Mouse (Mus musculus) bone marrow macrophage, adult 2 months (primary cell): ENCODE measurements around the gene Ebf1.

ENCODE experiments used
- CTCF ChIP-seq: IDR thresholded peaks from 2 replicates; pipeline ENCODE4 v1.5.1; 2012; ENCODE audit warnings: low read depth, mild to moderate bottlenecking, low read length, moderate library complexity
- POLR2A ChIP-seq: IDR thresholded peaks from 2 replicates; pipeline ENCODE4 v1.6.1; 2012; ENCODE audit warnings: mild to moderate bottlenecking, low read depth, low read length, borderline replicate concordance

DNA sequence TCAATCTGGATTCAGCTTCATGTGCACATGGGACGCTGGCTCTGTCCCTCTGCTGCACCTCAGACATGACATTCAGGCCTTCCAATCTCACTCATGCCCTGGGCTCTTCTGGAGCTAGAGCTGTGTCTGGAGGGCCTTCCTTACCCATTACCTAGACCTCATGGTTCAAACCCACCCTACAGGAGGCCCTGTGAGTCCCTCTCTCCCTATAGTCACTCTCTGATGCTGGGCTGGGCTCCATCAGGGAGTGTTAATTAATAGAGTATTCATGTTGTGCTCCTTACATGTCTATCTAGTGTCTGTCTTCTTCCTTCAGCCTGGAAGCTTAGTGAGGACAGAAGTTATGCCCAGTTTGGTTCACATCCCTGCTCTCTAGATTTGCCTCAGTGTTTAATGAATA is 88.7 kb downstream of the Ebf1 start:
- no peak for TF ChIP-seq CTCF
- TF ChIP-seq POLR2A = no peak
